Mouse (Mus musculus) heart, embryonic 10.5 days (tissue): Measurements from ENCODE around the gene Usp19. TPM values are rescaled to one million over a fixed set of nuclear protein-coding genes. Genes with fewer than 3 reads are reported as not detected.
A peak's percentile ranks its signal among the peaks of the same experiment; 100 is the strongest.

Experiments used
- DNase-seq: peaks from one replicate; pipeline ENCODE4 v3.0.0-alpha.2; 2017; ENCODE audit warnings: low spot score
- H3K27ac ChIP-seq: fragments of 300-500 bp; sonication (generic); 2 replicates; pipeline ENCODE4 v1.5.1; 2016; ENCODE audit warnings: mild to moderate bottlenecking
- H3K27me3 ChIP-seq: fragments of 300-500 bp; sonication (generic); 2 replicates; pipeline ENCODE4 v1.6.1; 2016; ENCODE audit warnings: mild to moderate bottlenecking; ENCODE audit not compliant: poor library complexity, insufficient read depth, severe bottlenecking
- H3K36me3 ChIP-seq: fragments of 300-500 bp; sonication (generic); 2 replicates; pipeline ENCODE4 v1.6.1; 2016; ENCODE audit warnings: mild to moderate bottlenecking, moderate library complexity
- H3K4me1 ChIP-seq: fragments of 300-500 bp; sonication (generic); 2 replicates; pipeline ENCODE4 v1.6.1; 2016; ENCODE audit warnings: mild to moderate bottlenecking
- H3K4me3 ChIP-seq: fragments of 300-500 bp; sonication (generic); 2 replicates; pipeline ENCODE4 v1.5.1; 2016; ENCODE audit warnings: mild to moderate bottlenecking, moderate library complexity
- H3K9me3 ChIP-seq: fragments of 300-500 bp; sonication (generic); 2 replicates; pipeline ENCODE4 v1.6.1; 2016; ENCODE audit warnings: mild to moderate bottlenecking, moderate library complexity
- WGBS: fragments of 180-500 bp; shearing (Covaris S2); methylation state at CpG from one replicate; pipeline ENCODE4 v1.1.7; 2016; 5-methylcytosine and 5-hydroxymethylcytosine counted together
- polyA plus RNA-seq: library from polyadenylated mRNA; unstranded; fragments of >200 nt; fragmentation: Nextera tagmentation; extraction: Ambion mirVana; gene quantifications from 2 replicates; pipeline ENCODE4 v1.2.1, GENCODE M21; 2016

Gene Usp19
- polyA plus RNA-seq, 1 experiment from 2014 or later, result 78.6 TPM

DNA sequence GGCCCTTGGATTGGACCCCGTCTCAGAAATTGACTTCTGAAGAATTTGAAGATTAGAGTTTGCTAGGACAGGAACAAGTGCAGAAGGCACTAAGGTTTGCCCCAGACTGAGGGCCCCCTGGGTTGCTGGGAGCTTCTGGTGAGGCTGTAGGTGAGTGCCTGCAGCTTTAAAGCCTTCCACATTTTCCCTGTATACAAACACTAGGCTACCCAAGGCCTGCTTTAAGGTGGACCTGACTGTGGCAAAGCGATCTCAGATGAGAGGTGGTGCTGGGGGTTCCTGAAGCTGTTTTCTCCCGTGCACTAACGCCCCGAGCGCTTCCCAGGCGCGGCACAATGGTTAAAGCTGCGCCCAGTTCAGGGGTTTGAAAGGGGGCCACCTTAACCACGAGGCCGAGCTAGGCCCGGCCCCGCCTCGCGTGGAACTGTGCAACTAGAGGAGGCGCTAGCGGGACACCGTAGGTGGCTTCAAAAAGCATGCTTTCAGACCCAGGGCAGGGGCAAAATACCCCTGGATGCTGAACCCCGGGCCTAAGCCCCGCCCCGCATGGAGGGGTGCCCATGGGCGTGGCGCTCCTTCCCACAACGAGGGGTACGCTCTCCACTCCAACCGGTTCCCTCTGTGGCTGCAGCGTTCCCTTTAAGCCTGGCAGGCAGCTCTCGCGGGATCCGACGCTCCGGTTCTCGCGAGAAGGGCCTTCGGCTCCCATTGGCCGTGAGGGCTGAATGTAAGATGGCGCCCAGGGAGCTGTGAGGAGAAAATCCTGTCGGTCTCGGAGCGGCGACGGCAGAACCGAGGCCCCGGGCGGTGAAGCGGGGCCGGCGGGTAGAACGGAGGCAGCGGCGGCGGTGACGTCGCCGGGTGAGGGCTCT lies 26.2 kb downstream of the Usp19 start, which contains the start of gene Qrich1:
TSS of gene Qrich1 (plus strand) at position 427 of the 872 bp plus-strand sequence.
- H3K36me3 ChIP-seq, result peaks cover 47% of the 10 kb centered on the region

DNA sequence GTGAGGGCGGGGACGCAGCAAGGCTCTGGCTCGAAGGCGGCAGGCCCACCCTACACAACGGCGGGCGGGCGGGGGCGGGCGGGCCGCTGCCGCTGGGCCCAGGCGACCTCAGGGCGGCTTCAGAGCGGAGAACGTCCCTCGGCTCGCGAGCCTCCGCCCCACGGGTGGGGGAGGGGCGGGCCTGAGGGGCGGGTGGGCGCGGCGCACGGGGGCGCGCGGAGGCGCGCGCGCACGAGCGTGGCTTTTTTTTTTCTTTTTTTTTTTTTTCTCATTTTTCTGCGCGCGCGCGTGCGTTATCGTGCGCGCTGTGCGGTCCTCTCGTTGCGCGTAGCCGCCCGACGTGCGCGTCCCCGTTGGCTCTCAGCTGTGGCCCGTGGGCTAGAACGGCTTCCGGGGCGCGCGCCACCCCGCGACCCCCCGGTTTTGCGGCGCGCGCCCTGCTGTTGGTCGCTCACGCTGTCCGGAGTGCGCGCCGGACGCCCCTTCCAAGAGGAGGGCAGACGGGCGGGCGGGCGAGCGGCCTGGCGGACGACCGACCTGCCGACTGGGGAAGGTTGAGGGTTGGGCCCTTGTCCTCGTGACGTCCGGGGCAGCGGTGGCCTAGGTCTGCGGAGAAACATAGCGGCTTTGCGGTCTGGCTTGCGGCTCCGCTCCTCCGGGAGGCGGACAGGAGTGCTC lies 27.0 kb downstream of the Usp19 start:
- peaks cover 20% of the 10 kb centered on the region for H3K4me1 ChIP-seq
- H3K27ac ChIP-seq, result peak overlapping the region; percentile 99
- whole genome bisulfite sequencing, result under 1% methylated on average over 78 of the region's 95 CpGs
- peaks cover 39% of the 10 kb centered on the region for H3K36me3 ChIP-seq
- H3K4me3 ChIP-seq, result peak overlapping the region; percentile 82
- peak; percentile 88 for DNase-seq
- no peaks in the 10 kb centered on the region for H3K9me3 ChIP-seq
- no peaks in the 10 kb centered on the region for H3K27me3 ChIP-seq

More for the DNA sequence above, 26.2 kb downstream of the Usp19 start, which contains the start of gene Qrich1:
- peak within 1 kb of the TSS; percentile 82 for H3K4me3 ChIP-seq
- peaks cover 20% of the 10 kb centered on the region for H3K4me1 ChIP-seq
- peak; percentile 98 for DNase-seq
- H3K27ac ChIP-seq, result peak within 1 kb of the TSS; percentile 99
- under 1% methylated on average over 55 of the region's 55 CpGs for WGBS
- H3K9me3 ChIP-seq, result no peaks in the 10 kb centered on the region
- no peaks in the 10 kb centered on the region for H3K27me3 ChIP-seq

DNA sequence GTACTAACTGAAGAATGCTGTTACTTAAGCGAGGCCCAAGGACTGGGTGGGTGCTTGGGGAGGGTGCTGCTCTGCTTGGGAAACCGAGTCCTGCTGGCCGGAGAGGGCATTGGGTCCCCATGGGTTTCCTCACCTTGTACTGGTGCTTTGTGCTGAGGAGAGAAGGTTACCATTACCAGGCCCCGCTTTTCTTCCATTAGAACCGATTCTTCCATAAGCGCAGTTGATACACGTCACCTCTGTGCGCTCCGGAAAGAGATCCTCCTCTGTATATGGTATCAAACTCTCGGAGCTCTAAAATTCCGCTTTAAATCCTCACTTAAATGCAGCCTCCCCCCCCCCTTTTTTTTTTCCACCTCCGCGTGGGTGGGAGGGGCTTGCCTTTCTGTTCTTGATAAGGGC lies 27.5 kb downstream of the Usp19 start:
- no peak for DNase-seq
- Histone ChIP-seq H3K4me3 (peak overlapping the region; percentile 82), H3K27me3 (no peaks in the 10 kb centered on the region), H3K4me1 (peaks cover 20% of the 10 kb centered on the region), H3K9me3 (no peaks in the 10 kb centered on the region), H3K27ac (peak overlapping the region; percentile 99), H3K36me3 (peaks cover 38% of the 10 kb centered on the region)
- WGBS, result under 1% methylated on average over 13 of the region's 13 CpGs

DNA sequence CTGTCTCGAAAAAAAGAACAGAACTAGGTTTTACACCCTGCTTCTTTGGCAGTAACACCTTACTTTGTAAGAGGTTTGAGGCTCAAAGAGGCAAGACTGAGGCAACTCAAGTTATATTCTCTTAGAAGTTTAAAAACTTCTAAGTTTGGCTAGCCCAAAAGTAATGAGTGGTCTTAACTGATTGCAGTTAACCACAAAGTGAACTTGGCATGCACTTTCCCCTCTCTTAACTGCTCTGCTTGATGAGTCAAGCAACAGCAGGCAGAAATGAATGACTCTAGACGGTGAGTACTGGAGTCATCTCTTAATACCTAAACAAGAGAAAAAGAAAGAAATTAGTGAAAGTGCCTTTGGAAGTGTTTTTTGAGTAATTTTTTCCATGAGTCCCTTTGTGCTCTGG lies 31.2 kb downstream of the Usp19 start:
- Histone ChIP-seq H3K27ac (no peak overlapping the region), H3K4me3 (no peak overlapping the region), H3K27me3 (no peaks in the 10 kb centered on the region), H3K36me3 (peaks cover 24% of the 10 kb centered on the region), H3K4me1 (peaks cover 11% of the 10 kb centered on the region; the same call in 1 of the 2 replicates), H3K9me3 (no peaks in the 10 kb centered on the region)
- 88% methylated on average over 2 of the region's 2 CpGs for WGBS
- DNase-seq, result no peak

DNA sequence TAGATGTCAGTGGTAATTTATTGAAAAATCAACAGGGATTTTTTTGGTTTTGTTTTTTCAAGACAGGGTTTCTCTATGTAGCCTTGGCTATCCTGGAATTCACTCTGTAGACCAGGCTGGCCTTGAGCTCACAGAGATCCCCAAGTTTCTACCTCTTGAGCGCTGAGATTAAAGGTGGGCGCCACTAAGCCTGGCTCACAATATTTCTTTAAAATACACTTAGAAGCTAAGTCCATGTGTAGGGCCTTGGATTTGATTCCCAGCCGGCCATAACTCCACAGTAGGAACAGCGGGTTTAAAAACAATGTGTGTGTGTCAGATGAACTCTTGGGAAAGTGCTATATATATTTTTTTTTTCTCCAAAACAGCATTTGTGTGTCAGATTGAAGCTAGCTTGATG lies 32.9 kb downstream of the Usp19 start:
- no peaks in the 10 kb centered on the region for H3K9me3 ChIP-seq
- DNase-seq, result no peak
- no peak overlapping the region for H3K27ac ChIP-seq
- no peak overlapping the region for H3K4me3 ChIP-seq
- no peaks in the 10 kb centered on the region for H3K27me3 ChIP-seq
- peaks cover 8% of the 10 kb centered on the region; the same call in 1 of the 2 replicates for H3K4me1 ChIP-seq
- peaks cover 33% of the 10 kb centered on the region for H3K36me3 ChIP-seq
- WGBS, result 94% methylated on average over 4 of the region's 4 CpGs

DNA sequence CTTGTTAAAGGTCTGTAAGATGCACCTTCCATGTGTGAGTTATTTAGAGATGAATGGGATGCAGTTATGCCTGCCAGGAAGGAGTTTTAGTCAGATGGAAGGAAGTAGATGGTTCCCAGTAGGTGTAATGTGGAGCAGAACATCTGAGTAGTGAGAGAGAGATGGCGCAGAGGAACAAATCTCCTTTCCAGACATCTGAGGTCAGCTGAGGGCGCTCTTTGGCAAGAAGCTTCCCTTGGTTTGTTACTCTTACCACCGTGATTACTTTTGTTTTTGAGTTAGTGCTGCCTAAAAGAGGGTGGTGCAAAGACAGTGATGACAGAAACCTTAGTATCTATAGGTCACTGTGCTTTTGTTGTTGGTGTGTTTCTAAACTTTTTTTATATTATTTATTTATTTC lies 35.0 kb downstream of the Usp19 start:
- WGBS, result 84% methylated on average over 3 of the region's 3 CpGs

DNA sequence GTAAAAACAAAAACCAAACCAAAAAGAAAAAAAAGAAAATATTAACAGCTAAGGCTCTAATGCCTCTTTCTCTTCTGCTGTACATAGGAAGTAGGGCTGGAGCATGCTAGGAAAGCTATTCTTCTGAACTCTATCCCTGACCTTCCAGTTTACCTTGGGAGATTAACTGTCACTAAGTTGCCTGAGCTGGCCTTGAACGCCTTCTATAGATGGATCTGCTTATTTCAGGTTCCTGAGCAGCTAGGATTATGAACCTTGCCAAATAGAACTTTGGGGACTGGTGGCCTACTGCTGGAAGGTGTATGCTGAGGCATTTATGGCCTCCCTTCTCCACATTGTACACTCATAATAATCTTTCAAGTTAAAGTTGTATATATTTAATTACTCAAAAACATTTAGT lies 40.6 kb downstream of the Usp19 start:
- no peaks in the 10 kb centered on the region for H3K27me3 ChIP-seq
- peaks cover 83% of the 10 kb centered on the region for H3K36me3 ChIP-seq
- WGBS, result 88% methylated on average over 1 of the region's 1 CpGs
- no peak overlapping the region for H3K4me3 ChIP-seq
- H3K9me3 ChIP-seq, result no peaks in the 10 kb centered on the region
- H3K4me1 ChIP-seq, result no peaks in the 10 kb centered on the region
- H3K27ac ChIP-seq, result no peak overlapping the region
- DNase-seq, result no peak

More for the DNA sequence above, 35.0 kb downstream of the Usp19 start:
- no peak for DNase-seq
- no peaks in the 10 kb centered on the region for H3K9me3 ChIP-seq
- H3K27me3 ChIP-seq, result no peaks in the 10 kb centered on the region
- peaks cover 45% of the 10 kb centered on the region for H3K36me3 ChIP-seq
- H3K4me1 ChIP-seq, result no peaks in the 10 kb centered on the region
- no peak overlapping the region for H3K4me3 ChIP-seq
- no peak overlapping the region for H3K27ac ChIP-seq

DNA sequence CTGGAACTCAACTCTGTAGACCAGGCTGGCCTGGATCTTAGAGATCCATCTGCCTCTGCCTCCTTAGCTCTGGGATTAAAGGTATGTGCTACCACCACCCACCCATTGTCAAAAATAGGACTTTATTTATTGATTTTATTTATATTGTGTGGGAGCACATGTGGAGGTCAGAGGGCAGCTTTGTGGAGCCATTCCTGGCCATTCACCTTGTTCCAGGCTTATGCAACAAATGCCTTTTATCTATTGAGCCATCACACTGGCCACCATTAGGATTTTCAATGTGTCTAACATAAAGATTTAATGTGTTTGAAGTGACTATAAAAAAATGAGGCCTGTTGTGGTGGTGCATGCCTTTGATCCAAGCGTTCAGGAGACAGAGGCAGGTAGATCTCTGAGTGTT lies 41.1 kb downstream of the Usp19 start:
- Histone ChIP-seq H3K4me3 (no peak overlapping the region), H3K27me3 (no peaks in the 10 kb centered on the region), H3K4me1 (no peaks in the 10 kb centered on the region), H3K27ac (no peak overlapping the region), H3K36me3 (peaks cover 89% of the 10 kb centered on the region), H3K9me3 (no peaks in the 10 kb centered on the region)
- WGBS, result 96% methylated on average over 1 of the region's 1 CpGs
- no peak for DNase-seq

DNA sequence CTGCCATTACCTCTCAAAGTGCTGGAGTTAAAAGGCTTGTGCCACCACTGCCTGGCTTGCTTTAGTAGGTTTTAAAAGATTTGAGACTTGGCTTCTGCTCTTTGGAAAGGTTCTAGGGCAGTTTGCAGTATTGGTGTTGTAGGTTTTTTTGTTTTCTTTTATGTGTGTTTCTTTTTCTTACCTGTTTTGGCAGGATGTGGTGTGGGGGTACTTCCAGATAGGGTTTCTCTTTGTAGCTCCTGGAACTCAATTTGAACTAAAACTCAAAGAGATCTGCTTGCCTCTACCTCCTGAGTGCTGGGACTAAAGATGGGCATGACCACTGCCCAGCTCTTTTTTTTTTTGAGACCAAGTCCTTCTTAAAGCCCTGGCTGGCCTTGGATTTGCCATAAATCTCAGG lies 50.4 kb downstream of the Usp19 start:
- no peak overlapping the region for H3K27ac ChIP-seq
- no peak for DNase-seq
- H3K9me3 ChIP-seq, result no peaks in the 10 kb centered on the region
- H3K36me3 ChIP-seq, result peaks cover 94% of the 10 kb centered on the region
- no peaks in the 10 kb centered on the region for H3K27me3 ChIP-seq
- no peaks in the 10 kb centered on the region for H3K4me1 ChIP-seq
- H3K4me3 ChIP-seq, result no peak overlapping the region

DNA sequence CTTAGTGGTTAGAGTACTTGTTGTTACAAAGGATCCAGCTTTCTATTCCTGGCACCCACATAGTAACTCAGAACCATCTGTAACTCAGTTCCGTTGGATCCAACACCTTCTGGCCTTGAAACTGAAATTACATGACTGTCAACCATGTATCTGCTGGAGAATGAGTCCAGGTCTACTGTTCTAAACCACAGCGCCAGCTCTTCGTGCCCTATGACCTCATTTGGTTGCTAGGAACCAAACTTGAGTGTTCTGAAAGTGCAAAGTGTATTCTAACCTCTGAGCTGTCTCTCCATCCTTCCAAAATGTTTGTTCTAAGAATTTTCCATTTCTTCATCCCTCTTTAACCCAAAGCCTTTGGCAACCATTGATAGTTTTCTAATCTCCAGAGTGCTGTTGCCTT lies 55.6 kb downstream of the Usp19 start:
- WGBS, result 94% methylated on average over 3 of the region's 3 CpGs
- Histone ChIP-seq H3K4me3 (no peak overlapping the region), H3K4me1 (no peaks in the 10 kb centered on the region), H3K9me3 (no peaks in the 10 kb centered on the region), H3K27me3 (no peaks in the 10 kb centered on the region), H3K36me3 (peaks cover 95% of the 10 kb centered on the region), H3K27ac (no peak overlapping the region)
- no peak for DNase-seq

DNA sequence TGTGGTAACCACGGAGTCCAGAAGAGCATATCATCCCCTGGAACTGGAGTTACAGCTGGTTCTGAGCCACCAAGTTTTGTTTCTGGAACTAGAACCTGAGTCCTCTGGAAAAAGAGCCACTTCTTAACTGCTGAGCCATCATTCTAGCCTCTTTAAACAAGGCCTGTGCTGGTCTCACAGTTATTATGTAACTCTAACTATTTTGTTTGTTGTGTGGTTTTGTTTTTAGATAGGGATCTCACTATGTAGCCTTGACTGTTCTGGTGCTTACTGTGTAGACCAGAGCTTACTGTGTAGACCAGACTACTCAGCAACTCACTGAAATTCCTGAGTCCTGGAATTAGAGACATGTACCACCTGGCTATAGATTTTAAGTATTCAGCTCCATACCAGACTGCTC lies 56.5 kb downstream of the Usp19 start:
- peaks cover 90% of the 10 kb centered on the region for H3K36me3 ChIP-seq
- H3K4me1 ChIP-seq, result no peaks in the 10 kb centered on the region
- H3K27ac ChIP-seq, result no peak overlapping the region
- H3K9me3 ChIP-seq, result no peaks in the 10 kb centered on the region
- no peak overlapping the region for H3K4me3 ChIP-seq
- no peak for DNase-seq
- no peaks in the 10 kb centered on the region for H3K27me3 ChIP-seq
- WGBS, result 87% methylated on average over 1 of the region's 1 CpGs
